Mouse (Mus musculus) neural tube, embryonic 15.5 days (tissue): ENCODE results near the gene Pianp. TPM values are rescaled to one million over a fixed set of nuclear protein-coding genes. Genes with fewer than 3 reads are reported as not detected.
A peak's percentile ranks its signal among the peaks of the same experiment; 100 is the strongest.

ENCODE experiments used
- ATAC-seq: fragments of 200-750 bp; cut with Nextera tagmentation; 2 replicates; pipeline ENCODE4 v1.8.0; 2017; ENCODE audit warnings: mild to moderate bottlenecking, moderate TSS enrichment, moderate library complexity; ENCODE audit not compliant: low FRiP score
- H3K27ac ChIP-seq: fragments of 300-500 bp; sonication (generic); replicated peaks from 2 replicates; pipeline ENCODE4 v1.5.1; 2015; ENCODE audit warnings: mild to moderate bottlenecking, inconsistent platforms
- H3K27me3 ChIP-seq: fragments of 300-500 bp; sonication (generic); replicated peaks from 2 replicates; pipeline ENCODE4 v1.6.1; 2015; ENCODE audit warnings: inconsistent platforms
- H3K36me3 ChIP-seq: fragments of 300-500 bp; sonication (generic); 2 replicates; pipeline ENCODE4 v1.6.1; 2015; ENCODE audit warnings: inconsistent platforms
- H3K4me1 ChIP-seq: fragments of 300-500 bp; sonication (generic); 2 replicates; pipeline ENCODE4 v1.6.1; 2015; ENCODE audit warnings: inconsistent platforms
- H3K4me2 ChIP-seq: fragments of 300-500 bp; sonication (generic); 2 replicates; pipeline ENCODE4 v1.6.1; 2015; ENCODE audit warnings: inconsistent platforms, mild to moderate bottlenecking, moderate library complexity
- H3K4me3 ChIP-seq: fragments of 300-500 bp; sonication (generic); replicated peaks from 2 replicates; pipeline ENCODE4 v1.5.1; 2015; ENCODE audit warnings: mild to moderate bottlenecking, inconsistent platforms
- H3K9ac ChIP-seq: fragments of 300-500 bp; sonication (generic); replicated peaks from 2 replicates; pipeline ENCODE4 v1.6.1; 2015; ENCODE audit warnings: mild to moderate bottlenecking, inconsistent platforms
- H3K9me3 ChIP-seq: fragments of 300-500 bp; sonication (generic); replicated peaks from 2 replicates; pipeline ENCODE4 v1.6.1; 2016; ENCODE audit warnings: inconsistent platforms
- WGBS: fragments of 180-500 bp; shearing (Covaris S2); methylation state at CpG from one replicate; pipeline ENCODE4 v1.1.7; 2015; ENCODE audit warnings: mixed read lengths; 5-methylcytosine and 5-hydroxymethylcytosine counted together
- polyA plus RNA-seq: library from polyadenylated mRNA; unstranded; fragments of >200 nt; fragmentation: Nextera tagmentation; extraction: Ambion mirVana; gene quantifications from 2 replicates; pipeline ENCODE4 v1.2.1, GENCODE M21; 2015

Gene Pianp
- polyA plus RNA-seq, 1 experiment from 2014 or later: 72.4 TPM

DNA sequence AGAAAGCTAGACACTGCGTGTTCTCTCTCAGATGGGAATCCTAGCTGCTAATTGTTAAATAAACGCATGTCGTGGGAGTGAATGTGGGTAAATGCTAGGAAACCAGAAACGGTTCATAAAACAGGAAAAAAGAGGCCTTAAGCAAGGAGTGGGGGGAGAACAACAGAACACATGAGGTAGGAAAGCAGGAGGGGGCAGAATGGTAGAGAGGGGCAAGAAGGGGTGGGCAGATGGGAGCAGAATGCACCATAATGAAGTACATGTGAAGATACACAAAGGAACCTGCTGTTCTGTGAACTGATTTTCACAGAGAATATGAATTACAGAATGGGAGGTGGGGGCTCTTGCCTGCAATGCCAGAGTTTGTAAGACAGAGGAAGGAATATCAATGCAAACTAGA, 4.3 kb upstream of the Pianp start:
- no peak overlapping the region for H3K9ac ChIP-seq
- ATAC-seq: no peak
- no peak overlapping the region for H3K4me3 ChIP-seq
- H3K27ac ChIP-seq: no peak overlapping the region
- WGBS: 58% methylated on average over 4 of the region's 4 CpGs
- H3K9me3 ChIP-seq: no peaks in the 10 kb centered on the region
- H3K27me3 ChIP-seq: peaks cover 16% of the 10 kb centered on the region
- H3K36me3 ChIP-seq: no peaks in the 10 kb centered on the region
- H3K4me1 ChIP-seq: peaks cover 18% of the 10 kb centered on the region
- no peak overlapping the region for H3K4me2 ChIP-seq

- Histone ChIP-seq H3K27me3 (peaks cover 14% of the 10 kb centered on the region), H3K4me1 (peaks cover 26% of the 10 kb centered on the region), H3K4me3 (no peak overlapping the region), H3K9me3 (no peaks in the 10 kb centered on the region), H3K36me3 (no peaks in the 10 kb centered on the region), H3K9ac (no peak overlapping the region), H3K27ac (peak overlapping the region; percentile 37), H3K4me2 (no peak overlapping the region)
- 85% methylated on average over 9 of the region's 9 CpGs for WGBS
- no peak for ATAC-seq
These were observed 3.1 kb upstream of the Pianp start for GRCm38 (mm10) chr6:124993365-124993764.

GRCm38 (mm10) chr6:124993876-124994275, 2.6 kb upstream of the Pianp start:
- H3K9ac ChIP-seq: peak overlapping the region; percentile 38
- H3K27me3 ChIP-seq: peaks cover 19% of the 10 kb centered on the region
- H3K27ac ChIP-seq: peak overlapping the region; percentile 37
- WGBS: 16% methylated on average over 10 of the region's 11 CpGs
- no peaks in the 10 kb centered on the region for H3K9me3 ChIP-seq
- H3K4me3 ChIP-seq: peak overlapping the region; percentile 23
- H3K36me3 ChIP-seq: no peaks in the 10 kb centered on the region
- peak overlapping the region; percentile 43 for H3K4me2 ChIP-seq
- peaks cover 31% of the 10 kb centered on the region for H3K4me1 ChIP-seq
- ATAC-seq: no peak

- no peak for ATAC-seq
- H3K4me3 ChIP-seq: no peak overlapping the region
- peaks cover 6% of the 10 kb centered on the region; the same call in 1 of the 2 replicates for H3K36me3 ChIP-seq
- no peak overlapping the region for H3K27ac ChIP-seq
- peaks cover 31% of the 10 kb centered on the region for H3K27me3 ChIP-seq
- no peaks in the 10 kb centered on the region for H3K9me3 ChIP-seq
- peak overlapping the region; percentile 43; the same call in 1 of the 2 replicates for H3K4me2 ChIP-seq
- WGBS: 80% methylated on average over 7 of the region's 7 CpGs
- H3K4me1 ChIP-seq: peaks cover 40% of the 10 kb centered on the region
- no peak overlapping the region for H3K9ac ChIP-seq
These were observed 1.2 kb upstream of the Pianp start for GRCm38 (mm10) chr6:124995246-124995645.

- peaks cover 36% of the 10 kb centered on the region for H3K27me3 ChIP-seq
- ATAC-seq: peak; percentile 9; the same call in 1 of the 2 replicates
- H3K4me2 ChIP-seq: peak overlapping the region; percentile 90
- peak overlapping the region; percentile 76 for H3K4me3 ChIP-seq
- 38% methylated on average over 8 of the region's 8 CpGs for WGBS
- peak overlapping the region; percentile 93 for H3K9ac ChIP-seq
- no peaks in the 10 kb centered on the region for H3K9me3 ChIP-seq
- peaks cover 13% of the 10 kb centered on the region for H3K36me3 ChIP-seq
- H3K4me1 ChIP-seq: peaks cover 40% of the 10 kb centered on the region
- peak overlapping the region; percentile 84 for H3K27ac ChIP-seq
These were observed 577 bp upstream of the Pianp start for GRCm38 (mm10) chr6:124995831-124996403.

DNA sequence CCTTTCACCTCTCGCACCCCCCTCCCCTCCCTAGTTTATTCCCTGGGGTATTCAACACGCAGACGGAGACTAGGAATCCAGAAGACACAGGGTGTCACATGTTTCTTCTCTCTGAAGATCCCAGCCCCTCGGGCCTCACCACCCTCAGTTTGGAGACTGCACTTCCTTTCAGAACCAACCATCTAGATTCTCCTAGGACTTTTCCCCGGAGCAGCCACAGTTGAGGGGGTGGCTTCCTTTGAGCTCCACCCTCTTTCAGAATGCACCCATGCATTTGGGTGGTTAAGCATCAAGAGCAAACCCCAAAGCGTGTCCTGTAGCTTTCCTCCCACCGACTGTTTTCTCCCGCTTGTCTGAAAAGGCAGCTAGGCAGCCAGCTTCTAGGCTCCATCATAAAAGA, 1.6 kb downstream of the Pianp start:
- 2% methylated on average over 8 of the region's 8 CpGs for WGBS
- Histone ChIP-seq H3K27ac (no peak overlapping the region), H3K27me3 (peaks cover 48% of the 10 kb centered on the region), H3K36me3 (peaks cover 26% of the 10 kb centered on the region), H3K4me1 (peaks cover 40% of the 10 kb centered on the region), H3K9ac (peak overlapping the region; percentile 93), H3K4me2 (peak overlapping the region; percentile 90), H3K9me3 (no peaks in the 10 kb centered on the region), H3K4me3 (peak overlapping the region; percentile 76)
- no peak for ATAC-seq

DNA sequence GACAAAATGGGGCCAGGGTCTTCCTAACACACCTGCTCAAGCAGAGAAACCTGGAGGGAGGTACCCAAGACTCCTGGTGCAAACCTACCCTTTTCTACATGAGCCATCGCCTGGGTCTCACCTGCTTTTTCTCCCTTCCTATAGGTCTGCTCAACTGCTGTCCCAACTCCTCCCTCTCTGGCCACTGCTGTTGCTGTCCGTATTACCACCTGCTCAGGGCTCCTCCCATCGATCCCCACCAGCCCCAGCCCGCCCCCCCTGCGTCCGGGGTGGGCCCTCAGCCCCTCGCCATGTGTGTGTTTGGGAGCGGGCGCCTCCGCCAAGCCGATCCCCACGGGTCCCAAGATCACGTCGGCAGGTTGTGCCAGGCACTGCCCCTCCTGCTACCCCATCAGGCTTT, 2.6 kb downstream of the Pianp start:
- peaks cover 26% of the 10 kb centered on the region for H3K36me3 ChIP-seq
- H3K4me1 ChIP-seq: peaks cover 36% of the 10 kb centered on the region
- H3K4me2 ChIP-seq: peak overlapping the region; percentile 90; the same call in 1 of the 2 replicates
- H3K4me3 ChIP-seq: no peak overlapping the region
- H3K9ac ChIP-seq: 0 out of 2 replicates have a peak overlapping the region, but pooled peaks have one; percentile 93
- 42% methylated on average over 14 of the region's 14 CpGs for WGBS
- no peak for ATAC-seq
- no peak overlapping the region for H3K27ac ChIP-seq
- no peaks in the 10 kb centered on the region for H3K9me3 ChIP-seq
- peaks cover 46% of the 10 kb centered on the region for H3K27me3 ChIP-seq

- no peak overlapping the region for H3K27ac ChIP-seq
- H3K9ac ChIP-seq: 0 out of 2 replicates have a peak overlapping the region, but pooled peaks have one; percentile 7
- H3K9me3 ChIP-seq: no peaks in the 10 kb centered on the region
- WGBS: 41% methylated on average over 10 of the region's 10 CpGs
- no peak for ATAC-seq
- no peak overlapping the region for H3K4me3 ChIP-seq
- peaks cover 35% of the 10 kb centered on the region for H3K4me1 ChIP-seq
- H3K27me3 ChIP-seq: peaks cover 43% of the 10 kb centered on the region
- H3K4me2 ChIP-seq: peak overlapping the region; percentile 90; the same call in 1 of the 2 replicates
- peaks cover 26% of the 10 kb centered on the region for H3K36me3 ChIP-seq
These were observed 3.1 kb downstream of the Pianp start for GRCm38 (mm10) chr6:124999546-124999945.

DNA sequence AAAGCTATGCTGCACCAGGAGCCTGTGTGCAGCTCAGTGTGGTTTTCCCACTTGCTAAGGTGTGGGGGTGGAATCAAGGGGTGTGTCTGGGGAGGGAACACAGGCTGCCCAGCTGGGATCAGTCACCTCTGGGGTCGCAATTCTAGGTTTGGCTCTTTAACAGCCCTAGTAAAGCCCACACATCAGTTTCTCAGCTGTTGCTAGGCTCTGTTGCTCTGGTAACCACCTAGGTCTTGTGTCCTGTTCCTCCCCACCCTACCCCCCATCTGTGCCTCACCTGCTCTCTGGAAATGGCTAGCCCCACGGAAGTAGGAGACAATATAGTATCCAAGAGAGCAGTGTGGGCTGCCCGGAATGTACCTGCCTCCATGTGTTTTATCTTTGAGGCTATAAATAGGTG, 7.2 kb downstream of the Pianp start:
- Histone ChIP-seq H3K9ac (no peak overlapping the region), H3K4me2 (no peak overlapping the region), H3K27ac (no peak overlapping the region), H3K9me3 (no peaks in the 10 kb centered on the region), H3K4me3 (no peak overlapping the region), H3K4me1 (peaks cover 18% of the 10 kb centered on the region), H3K36me3 (peaks cover 26% of the 10 kb centered on the region), H3K27me3 (peaks cover 31% of the 10 kb centered on the region)
- WGBS: 37% methylated on average over 3 of the region's 3 CpGs
- no peak for ATAC-seq

- Histone ChIP-seq H3K27me3 (peaks cover 19% of the 10 kb centered on the region), H3K9ac (no peak overlapping the region), H3K36me3 (peaks cover 20% of the 10 kb centered on the region), H3K4me2 (no peak overlapping the region), H3K27ac (no peak overlapping the region), H3K4me3 (no peak overlapping the region), H3K4me1 (peaks cover 10% of the 10 kb centered on the region), H3K9me3 (no peaks in the 10 kb centered on the region)
- no peak for ATAC-seq
- WGBS: 8% methylated on average over 3 of the region's 3 CpGs
These were observed 8.6 kb downstream of the Pianp start for GRCm38 (mm10) chr6:125005086-125005485.

DNA sequence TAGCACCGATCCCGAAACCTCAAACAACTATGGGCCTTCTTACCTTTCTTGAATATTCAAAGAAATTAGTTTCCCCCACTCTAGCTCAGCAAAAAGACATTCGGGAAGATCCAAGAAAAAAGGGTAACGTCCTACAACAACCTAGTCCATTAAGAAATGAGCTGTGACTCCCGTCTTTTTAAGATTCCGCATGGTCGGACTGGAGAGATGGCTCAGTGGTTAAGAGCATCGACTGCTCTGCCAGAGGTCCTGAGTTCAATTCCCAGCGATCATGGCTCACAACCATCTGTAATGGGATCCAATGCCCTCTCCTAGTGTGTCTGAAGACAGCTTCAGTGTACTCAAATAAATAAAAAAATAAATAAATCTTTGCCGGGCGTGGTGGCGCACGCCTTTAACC, 11.6 kb downstream of the Pianp start:
- Histone ChIP-seq H3K9ac (peak overlapping the region; percentile 63), H3K4me2 (peak overlapping the region; percentile 92), H3K4me3 (peak overlapping the region; percentile 70), H3K4me1 (peaks cover 40% of the 10 kb centered on the region), H3K27me3 (no peaks in the 10 kb centered on the region; the same call in 1 of the 2 replicates), H3K27ac (peak overlapping the region; percentile 98), H3K36me3 (peaks cover 17% of the 10 kb centered on the region; the same call in 1 of the 2 replicates), H3K9me3 (no peaks in the 10 kb centered on the region)
- 48% methylated on average over 13 of the region's 13 CpGs for WGBS
- ATAC-seq: peak; percentile 2; the same call in 1 of the 2 replicates

DNA sequence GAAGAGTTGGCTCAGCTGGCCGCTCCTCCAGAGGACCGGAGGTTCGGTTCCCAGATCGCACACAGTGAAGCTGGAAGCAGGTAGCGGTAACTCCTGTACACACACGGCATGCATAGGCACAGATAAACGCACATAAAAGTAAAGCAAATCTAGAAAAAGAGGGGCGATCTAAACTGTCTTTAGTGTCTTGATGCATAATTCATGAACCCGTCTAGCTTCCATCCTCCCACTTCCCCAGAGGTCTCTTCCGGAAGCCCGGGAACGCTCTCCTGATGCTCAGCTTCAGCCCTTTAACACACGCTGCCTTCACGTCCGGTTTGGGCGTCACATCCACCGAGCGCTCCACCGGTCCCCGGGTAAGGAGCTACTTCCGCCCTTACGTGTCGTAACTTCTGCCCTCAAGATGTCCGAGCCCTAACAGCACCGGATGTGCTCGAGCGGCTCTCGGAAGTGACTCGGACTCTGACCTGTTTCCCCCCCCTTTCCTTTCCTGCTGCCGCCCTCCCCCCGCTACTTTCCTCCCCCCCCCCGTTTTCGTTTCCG, 12.2 kb downstream of the Pianp start:
- H3K9me3 ChIP-seq: no peaks in the 10 kb centered on the region
- peak overlapping the region; percentile 87 for H3K9ac ChIP-seq
- peaks cover 40% of the 10 kb centered on the region for H3K4me1 ChIP-seq
- H3K4me2 ChIP-seq: peak overlapping the region; percentile 92
- ATAC-seq: peak; percentile 98
- WGBS: under 1% methylated on average over 29 of the region's 34 CpGs
- H3K4me3 ChIP-seq: peak overlapping the region; percentile 70
- peak overlapping the region; percentile 98 for H3K27ac ChIP-seq
- H3K36me3 ChIP-seq: peaks cover 17% of the 10 kb centered on the region; the same call in 1 of the 2 replicates
- H3K27me3 ChIP-seq: no peaks in the 10 kb centered on the region
